Mouse (Mus musculus): ENCODE measurements around the gene Sema4b. TPM values are rescaled to one million over a fixed set of nuclear protein-coding genes. Genes with fewer than 3 reads are reported as not detected.

The Sema4b gene
- polyA plus RNA-seq, 1 experiment from 2014 or later, result 9.9 TPM

- H3K9me3 ChIP-seq, result no peaks in the 10 kb centered on the region
- H3K27me3 ChIP-seq (replicated peaks), result peaks cover 32% of the 10 kb centered on the region
- WGBS, result 71% methylated on average over 12 of the region's 12 CpGs
- H3K27ac ChIP-seq (replicated peaks), result peak overlapping the region; percentile 91
- H3K4me2 ChIP-seq, result peak overlapping the region; percentile 72
- peak overlapping the region; percentile 59 for H3K4me3 ChIP-seq
- H3K4me1 ChIP-seq, result peaks cover 71% of the 10 kb centered on the region
- no peaks in the 10 kb centered on the region; the same call in 1 of the 2 replicates for H3K36me3 ChIP-seq
- H3K9ac ChIP-seq, result peak overlapping the region; percentile 77
- no peak for ATAC-seq (ENCODE audit: extremely low read depth, insufficient number of reproducible peaks, low FRiP score, low TSS enrichment)
Measured at GRCm38 (mm10) chr7:80187501-80187900, 860 bp downstream of the Sema4b start.

- 87% methylated on average over 2 of the region's 2 CpGs for WGBS
- Histone ChIP-seq H3K4me2 (no peak overlapping the region), H3K4me1 (peaks cover 77% of the 10 kb centered on the region)
Measured at GRCm38 (mm10) chr7:80188579-80189125, 2.0 kb downstream of the Sema4b start.

GRCm38 (mm10) chr7:80189147-80189933 is 2.7 kb downstream of the Sema4b start:
- peaks cover 77% of the 10 kb centered on the region for H3K4me1 ChIP-seq

More at GRCm38 (mm10) chr7:80188579-80189125, 2.0 kb downstream of the Sema4b start:
- 0 out of 2 replicates have a peak overlapping the region, but pooled peaks have one; percentile 3 for H3K9ac ChIP-seq
- H3K4me3 ChIP-seq, result no peak overlapping the region
- ATAC-seq (ENCODE audit: extremely low read depth, insufficient number of reproducible peaks, low FRiP score, low TSS enrichment), result no peak
- H3K27ac ChIP-seq (replicated peaks), result no peak overlapping the region
- H3K9me3 ChIP-seq, result no peaks in the 10 kb centered on the region
- H3K36me3 ChIP-seq, result no peaks in the 10 kb centered on the region; the same call in 1 of the 2 replicates
- H3K27me3 ChIP-seq (replicated peaks), result peaks cover 24% of the 10 kb centered on the region; the same call in 1 of the 2 replicates

GRCm38 (mm10) chr7:80191455-80191854 is 4.8 kb downstream of the Sema4b start:
- Histone ChIP-seq H3K36me3 (no peaks in the 10 kb centered on the region; the same call in 1 of the 2 replicates), H3K9me3 (no peaks in the 10 kb centered on the region), H3K9ac (peak overlapping the region; percentile 68), H3K27ac (replicated peaks) (peak overlapping the region; percentile 75), H3K4me3 (no peak overlapping the region), H3K4me1 (peaks cover 58% of the 10 kb centered on the region), H3K27me3 (replicated peaks) (peaks cover 17% of the 10 kb centered on the region; the same call in 1 of the 2 replicates), H3K4me2 (peak overlapping the region; percentile 68)
- WGBS, result 53% methylated on average over 5 of the region's 5 CpGs
- ATAC-seq (ENCODE audit: extremely low read depth, insufficient number of reproducible peaks, low FRiP score, low TSS enrichment), result no peak; the same call in 1 of the 2 replicates

More at GRCm38 (mm10) chr7:80189147-80189933, 2.7 kb downstream of the Sema4b start:
- no peak overlapping the region; the same call in 1 of the 2 replicates for H3K4me2 ChIP-seq
- H3K27ac ChIP-seq (replicated peaks), result no peak overlapping the region
- ATAC-seq (ENCODE audit: extremely low read depth, insufficient number of reproducible peaks, low FRiP score, low TSS enrichment), result no peak
- H3K36me3 ChIP-seq, result no peaks in the 10 kb centered on the region; the same call in 1 of the 2 replicates
- H3K4me3 ChIP-seq, result no peak overlapping the region
- 0 out of 2 replicates have a peak overlapping the region, but pooled peaks have one; percentile 3 for H3K9ac ChIP-seq
- peaks cover 24% of the 10 kb centered on the region; the same call in 1 of the 2 replicates for H3K27me3 ChIP-seq (replicated peaks)
- WGBS, result 66% methylated on average over 11 of the region's 11 CpGs
- no peaks in the 10 kb centered on the region for H3K9me3 ChIP-seq

GRCm38 (mm10) chr7:80192226-80193061 is 5.8 kb downstream of the Sema4b start:
- peak; percentile 77 for ATAC-seq (ENCODE audit: extremely low read depth, insufficient number of reproducible peaks, low FRiP score, low TSS enrichment)
- H3K4me2 ChIP-seq, result peak overlapping the region; percentile 68
- 18% methylated on average over 16 of the region's 16 CpGs for whole genome bisulfite sequencing

DNA sequence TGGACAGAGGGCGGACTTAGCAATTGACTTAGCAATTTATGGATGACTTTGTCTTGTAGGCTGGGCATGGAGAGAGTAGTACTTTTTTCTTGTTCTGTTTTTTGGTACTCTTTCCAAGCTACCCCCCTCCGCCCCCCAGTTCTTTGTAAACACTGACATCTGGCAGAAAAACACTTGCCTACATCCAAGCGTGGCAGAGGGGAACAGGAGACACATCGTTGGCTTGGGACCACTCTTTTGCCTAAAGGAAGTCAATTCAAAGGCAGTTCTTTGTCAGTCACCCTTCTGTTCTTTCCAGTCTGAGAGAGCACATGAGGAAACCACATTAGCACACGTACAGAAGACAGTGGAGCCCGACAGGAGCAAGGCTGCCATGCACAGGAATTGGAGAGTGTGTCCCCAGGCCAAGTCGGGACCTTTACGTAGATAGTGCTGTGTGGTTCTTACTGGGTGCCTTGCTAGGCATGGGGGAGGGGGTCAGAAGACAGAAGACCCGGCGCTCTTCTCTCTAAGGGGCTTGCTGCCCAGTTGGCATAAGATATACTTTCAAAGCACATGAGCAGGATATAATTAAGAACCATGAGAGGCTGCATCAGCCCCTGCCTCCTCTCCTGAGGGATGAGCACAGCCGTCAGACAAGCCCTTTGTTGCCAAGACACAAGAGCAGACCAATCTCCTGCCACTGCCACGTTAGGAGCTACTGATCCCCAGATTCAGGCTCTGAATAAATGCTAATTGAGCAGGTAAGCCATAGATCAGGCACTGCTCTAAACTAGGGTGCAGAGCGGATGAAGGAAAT is 7.5 kb downstream of the Sema4b start:
- Histone ChIP-seq H3K4me2 (no peak overlapping the region), H3K27ac (replicated peaks) (no peak overlapping the region), H3K4me3 (no peak overlapping the region), H3K36me3 (no peaks in the 10 kb centered on the region), H3K4me1 (peaks cover 48% of the 10 kb centered on the region), H3K9ac (no peak overlapping the region), H3K9me3 (no peaks in the 10 kb centered on the region), H3K27me3 (replicated peaks) (peaks cover 3% of the 10 kb centered on the region; the same call in 1 of the 2 replicates)
- ATAC-seq (ENCODE audit: extremely low read depth, insufficient number of reproducible peaks, low FRiP score, low TSS enrichment), result no peak
- 76% methylated on average over 13 of the region's 13 CpGs for WGBS

More at GRCm38 (mm10) chr7:80192226-80193061, 5.8 kb downstream of the Sema4b start:
- peak overlapping the region; percentile 39 for H3K4me3 ChIP-seq
- H3K9me3 ChIP-seq, result no peaks in the 10 kb centered on the region
- H3K4me1 ChIP-seq, result peaks cover 54% of the 10 kb centered on the region
- H3K27me3 ChIP-seq (replicated peaks), result peaks cover 14% of the 10 kb centered on the region; the same call in 1 of the 2 replicates
- H3K9ac ChIP-seq, result peak overlapping the region; percentile 68
- H3K36me3 ChIP-seq, result no peaks in the 10 kb centered on the region; the same call in 1 of the 2 replicates
- peak overlapping the region; percentile 75 for H3K27ac ChIP-seq (replicated peaks)

GRCm38 (mm10) chr7:80195146-80195545 is 8.5 kb downstream of the Sema4b start:
- Histone ChIP-seq H3K4me2 (no peak overlapping the region), H3K27ac (replicated peaks) (no peak overlapping the region), H3K4me3 (no peak overlapping the region), H3K4me1 (peaks cover 52% of the 10 kb centered on the region), H3K9ac (no peak overlapping the region), H3K36me3 (no peaks in the 10 kb centered on the region), H3K27me3 (replicated peaks) (peaks cover 3% of the 10 kb centered on the region; the same call in 1 of the 2 replicates), H3K9me3 (no peaks in the 10 kb centered on the region)
- no peak for ATAC-seq (ENCODE audit: extremely low read depth, insufficient number of reproducible peaks, low FRiP score, low TSS enrichment)
- 83% methylated on average over 5 of the region's 5 CpGs for WGBS

DNA sequence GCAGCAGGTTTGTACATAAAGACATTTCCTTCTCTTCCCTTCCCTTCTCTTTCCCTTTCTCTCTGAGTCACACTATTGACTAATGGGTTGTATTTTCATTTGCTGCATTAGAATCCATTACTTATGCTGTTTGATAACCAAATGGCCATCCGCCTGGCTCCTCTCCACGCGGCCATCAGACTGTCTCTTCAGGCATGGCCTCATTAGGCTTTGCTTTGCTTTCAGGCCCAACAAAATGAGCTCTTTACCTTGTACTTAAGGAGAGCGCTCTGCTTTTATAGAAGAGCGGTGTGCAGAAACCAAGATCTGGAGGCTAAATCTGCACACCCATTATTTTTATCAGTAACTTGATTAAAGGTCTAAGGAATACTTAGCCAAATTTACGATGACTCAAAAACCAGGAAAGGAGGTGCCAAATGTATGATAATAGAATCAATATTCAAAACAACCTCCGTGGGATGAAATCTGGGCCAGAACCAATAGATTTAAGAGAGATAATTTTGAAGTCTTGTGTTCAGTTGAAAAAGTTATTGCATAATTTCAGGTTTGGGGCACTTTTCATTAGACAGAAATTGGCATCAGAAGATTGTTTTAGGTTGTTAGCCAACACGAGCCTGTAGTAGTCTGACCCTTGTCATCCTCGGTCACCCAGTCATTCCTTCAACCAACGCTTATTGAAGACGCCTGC is 9.1 kb downstream of the Sema4b start:
- Histone ChIP-seq H3K4me3 (no peak overlapping the region), H3K9me3 (no peaks in the 10 kb centered on the region), H3K27ac (replicated peaks) (no peak overlapping the region), H3K4me2 (no peak overlapping the region), H3K36me3 (no peaks in the 10 kb centered on the region), H3K9ac (no peak overlapping the region), H3K4me1 (peaks cover 47% of the 10 kb centered on the region), H3K27me3 (replicated peaks) (peaks cover 2% of the 10 kb centered on the region; the same call in 1 of the 2 replicates)
- no peak for ATAC-seq (ENCODE audit: extremely low read depth, insufficient number of reproducible peaks, low FRiP score, low TSS enrichment)
- WGBS, result 83% methylated on average over 10 of the region's 11 CpGs

DNA sequence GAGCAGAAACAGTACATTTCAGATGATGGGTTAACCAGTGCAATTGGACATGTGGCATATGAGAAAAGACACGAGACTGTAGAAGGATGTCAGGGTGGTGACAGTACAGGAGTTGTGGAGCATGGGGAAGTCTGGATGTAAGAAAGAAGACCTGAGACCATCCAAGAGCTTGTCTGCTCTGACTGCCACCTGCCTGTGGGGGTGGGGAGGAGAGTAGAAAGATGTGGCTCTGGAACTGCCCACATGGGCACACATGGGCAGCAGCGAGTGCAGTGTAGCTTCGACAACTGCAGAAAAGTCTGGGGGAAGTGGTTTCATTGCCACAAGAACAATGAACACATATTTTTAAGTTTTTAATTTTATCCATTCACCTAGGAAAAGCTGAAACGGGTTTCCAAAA is 10.7 kb downstream of the Sema4b start:
- no peak for ATAC-seq (ENCODE audit: extremely low read depth, insufficient number of reproducible peaks, low FRiP score, low TSS enrichment)
- Histone ChIP-seq H3K4me2 (peak overlapping the region; percentile 95), H3K4me3 (peak overlapping the region; percentile 82), H3K27ac (replicated peaks) (peak overlapping the region; percentile 88), H3K9me3 (no peaks in the 10 kb centered on the region), H3K9ac (peak overlapping the region; percentile 91), H3K27me3 (replicated peaks) (no peaks in the 10 kb centered on the region), H3K36me3 (no peaks in the 10 kb centered on the region), H3K4me1 (peaks cover 35% of the 10 kb centered on the region)
- 34% methylated on average over 4 of the region's 4 CpGs for WGBS

Data from heart, embryonic 13.5 days (tissue).